ENCODE assay signal across 1 mouse cellular context in genomic region chr13:70744416-70745038, GRCm38 (mm10).
TF ChIP-seq lines count a peak whose summit lies in the region.

No protein-coding gene starts in this region.

TF ChIP-seq in CH12.LX, 34 proteins besides CTCF, POLR2A, EP300 and RAD21 (continued from another document):
- TF ChIP-seq SIN3A (IDR thresholded peaks at IDR 0.05; ENCODE audit: low read length), result peak; percentile 59; the same call in 1 of the 2 replicates
- no peak for TF ChIP-seq TBP (conservative IDR thresholded peaks at IDR 0.05; ENCODE audit: low read depth, low read length)
- TF ChIP-seq POLR2AphosphoS2 (IDR thresholded peaks at IDR 0.05; ENCODE audit: low read depth, low read length), result no peak
- no peak for TF ChIP-seq ZMIZ1 (IDR thresholded peaks at IDR 0.05; ENCODE audit: low read depth, low read length)
- TF ChIP-seq E2F4 (IDR thresholded peaks at IDR 0.05; ENCODE audit: insufficient replicate concordance, low read depth, low read length), result no peak
- TF ChIP-seq HCFC1 (IDR thresholded peaks at IDR 0.05; ENCODE audit: low read depth, low read length), result no peak
- TF ChIP-seq ZKSCAN1 (IDR thresholded peaks at IDR 0.05; ENCODE audit: borderline replicate concordance, low read depth, low read length), result peak; percentile 8; the same call in 1 of the 2 replicates
- TF ChIP-seq MAFK (IDR thresholded peaks at IDR 0.05; ENCODE audit: insufficient replicate concordance, low read length), result 0 out of 2 replicates have a peak, but pooled peaks have one; percentile 39
- peak; percentile 50 for TF ChIP-seq BHLHE40 (IDR thresholded peaks at IDR 0.05; ENCODE audit: low read depth, low read length)
- TF ChIP-seq SMC3 (IDR thresholded peaks at IDR 0.05; ENCODE audit: low read depth, low read length), result no peak
- no peak for TF ChIP-seq KAT2A (IDR thresholded peaks at IDR 0.05; ENCODE audit: insufficient replicate concordance, low read length)
- TF ChIP-seq ZC3H11A (IDR thresholded peaks at IDR 0.05; ENCODE audit: low read depth, low read length), result no peak
- peak; percentile 35; the same call in 1 of the 2 replicates for TF ChIP-seq MAX (IDR thresholded peaks at IDR 0.05; ENCODE audit: low read length)
- TF ChIP-seq CHD2 (IDR thresholded peaks at IDR 0.05; ENCODE audit: low read length), result 0 out of 2 replicates have a peak, but pooled peaks have one; percentile 29
- no peak for TF ChIP-seq UBTF (IDR thresholded peaks at IDR 0.05; ENCODE audit: low read depth, low read length)
- peak; percentile 63; the same call in 1 of the 2 replicates for TF ChIP-seq TCF12 (IDR thresholded peaks at IDR 0.05; ENCODE audit: low read depth, low read length)
- TF ChIP-seq CHD1 (IDR thresholded peaks at IDR 0.05; ENCODE audit: low read depth, low read length), result no peak
- no peak for TF ChIP-seq MYC (IDR thresholded peaks at IDR 0.05; ENCODE audit: low read depth, low read length)
- peak; percentile 86; the same call in 1 of the 2 replicates for TF ChIP-seq RCOR1 (conservative IDR thresholded peaks at IDR 0.05; ENCODE audit: low read depth, low read length)
- TF ChIP-seq MXI1 (IDR thresholded peaks at IDR 0.05; ENCODE audit: low read depth, low read length), result no peak
- no peak; the same call in 1 of the 2 replicates for TF ChIP-seq JUND (conservative IDR thresholded peaks at IDR 0.05; ENCODE audit: low read depth, low read length)
- TF ChIP-seq ETS1 (conservative IDR thresholded peaks at IDR 0.05; ENCODE audit: low read depth, low read length), result peak; percentile 72; the same call in 1 of the 2 replicates
- no peak for TF ChIP-seq NELFE (IDR thresholded peaks at IDR 0.05; ENCODE audit: low read depth, low read length)
